Mouse (Mus musculus) c-Kit-negative CD71-positive TER-119-positive erythroid progenitor cells, embryonic 14.5 days (primary cell): Measurements from ENCODE around the gene Olfr31.

Source experiments
- DNase-seq: peaks from one replicate; pipeline ENCODE4 v3.0.0-alpha.2; 2013; ENCODE audit warnings: low read depth, low spot score

Gene Olfr31

DNA sequence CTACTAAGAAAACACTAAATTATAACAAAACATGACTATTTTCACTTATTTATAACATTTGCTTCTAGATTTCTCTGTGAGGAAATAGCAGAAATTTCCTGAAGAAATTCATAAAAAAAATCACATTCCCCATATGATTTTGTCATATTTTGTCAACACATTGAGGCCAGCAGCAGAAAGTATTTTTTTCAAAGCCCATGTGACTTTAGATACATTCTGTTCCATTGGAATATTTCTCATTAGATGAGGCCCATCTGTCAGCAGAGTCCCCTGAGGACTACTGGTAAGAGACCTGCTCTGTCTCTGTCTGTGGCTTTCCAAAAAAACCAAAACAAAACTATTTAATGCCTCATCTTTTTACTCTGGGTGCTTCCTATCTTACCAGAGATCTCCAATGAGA lies at the start of gene Olfr31:
TSS of gene Olfr31 (plus strand) at position 301 of the 400 bp plus-strand sequence.
- no peak for DNase-seq

DNA sequence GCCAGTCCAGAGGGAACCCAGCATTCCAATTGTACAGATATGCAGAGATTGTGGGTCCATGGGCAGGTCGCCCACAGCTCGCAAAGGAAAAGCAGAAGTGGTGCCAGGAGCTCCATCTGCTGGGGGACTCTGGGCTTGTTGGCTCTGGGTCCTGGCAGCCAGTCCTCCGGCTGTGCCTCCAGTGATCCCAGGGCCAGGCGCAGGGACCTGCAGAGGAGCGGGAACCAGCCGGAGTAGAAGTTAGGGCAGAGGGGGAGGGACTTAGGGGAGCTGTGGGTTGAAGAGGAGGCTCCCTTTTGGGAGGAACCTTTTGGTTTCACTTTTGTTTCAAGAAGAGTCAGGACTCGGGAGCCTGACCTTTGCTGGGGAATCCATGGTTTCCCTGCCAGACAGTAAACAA lies 28.2 kb upstream of the Olfr31 start:
- DNase-seq, result no peak

DNA sequence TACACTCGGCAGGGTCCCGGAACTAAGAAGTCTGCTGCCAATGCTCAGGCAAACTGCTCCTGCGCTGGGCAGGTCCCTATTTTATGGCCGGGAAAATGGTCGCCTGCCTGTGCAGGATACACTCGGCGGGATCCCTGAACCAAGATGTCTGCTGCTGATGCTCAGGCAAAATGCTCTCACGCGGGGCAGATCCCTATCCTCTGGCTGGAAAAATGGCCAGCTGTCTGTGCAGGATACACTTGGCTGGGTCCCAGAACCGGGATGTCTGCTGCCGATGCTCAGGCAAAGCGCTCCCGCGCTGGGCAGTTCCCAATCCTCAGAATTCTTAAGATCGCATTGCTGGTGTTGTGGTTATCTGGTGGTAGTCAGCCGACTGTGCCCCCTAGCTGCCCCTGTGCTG lies 13.7 kb upstream of the Olfr31 start:
- DNase-seq, result no peak

DNA sequence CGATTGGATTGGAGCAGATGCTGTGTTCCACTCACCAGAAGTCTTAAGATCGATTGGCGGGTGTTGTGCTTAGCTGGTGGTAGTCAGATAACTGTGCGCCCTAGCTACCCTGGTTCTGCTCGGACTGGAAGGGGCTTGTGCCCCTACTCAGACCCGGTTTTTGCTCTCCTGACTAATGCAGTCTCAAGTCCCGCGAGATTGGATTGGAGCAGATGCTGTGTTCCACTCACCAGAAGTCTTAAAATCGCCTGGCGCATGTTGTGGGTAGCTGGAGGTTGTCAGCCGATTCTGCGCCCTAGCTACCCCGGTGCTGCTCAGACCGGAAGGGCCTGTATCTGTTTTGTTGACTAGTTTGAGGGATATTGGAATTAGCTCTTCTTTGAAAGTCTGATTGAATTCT lies 13.2 kb upstream of the Olfr31 start:
- DNase-seq, result no peak

DNA sequence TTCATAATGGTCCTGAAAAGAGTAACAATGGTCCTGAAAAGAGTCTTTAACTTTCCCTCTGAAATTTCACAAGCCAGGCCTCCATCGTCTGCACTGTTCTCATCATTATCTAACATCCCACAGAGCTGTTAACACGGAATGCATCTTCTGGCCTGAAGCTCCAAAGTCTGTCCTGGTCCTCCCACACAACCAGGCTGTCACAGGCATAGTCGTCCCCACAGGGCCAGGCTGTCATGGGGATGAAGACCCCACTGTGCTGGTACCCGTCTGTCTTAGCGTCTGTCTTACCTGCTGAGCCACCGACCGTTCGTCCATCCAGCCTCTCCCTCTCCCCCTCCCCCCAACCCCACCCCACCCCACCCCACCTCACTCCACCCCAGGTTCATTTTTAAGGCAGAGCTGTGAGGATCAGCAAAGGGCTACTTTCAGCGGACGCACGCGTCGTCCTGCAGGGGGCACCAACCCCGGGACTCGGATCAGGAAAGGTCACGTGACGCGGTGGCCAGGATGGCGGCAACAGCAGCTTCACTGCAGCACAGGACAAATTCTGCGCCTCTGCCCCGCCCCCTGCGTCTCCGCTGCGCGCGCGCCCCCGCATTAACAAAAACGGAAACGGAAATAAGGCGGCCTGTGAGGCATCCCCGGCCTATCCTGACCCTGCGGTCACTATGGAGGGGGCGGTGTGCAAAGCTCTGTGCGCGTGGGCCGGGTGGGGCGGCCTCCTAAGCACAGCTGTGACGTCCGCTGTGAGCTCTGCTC lies 22.7 kb downstream of the Olfr31 start:
- no peak for DNase-seq

DNA sequence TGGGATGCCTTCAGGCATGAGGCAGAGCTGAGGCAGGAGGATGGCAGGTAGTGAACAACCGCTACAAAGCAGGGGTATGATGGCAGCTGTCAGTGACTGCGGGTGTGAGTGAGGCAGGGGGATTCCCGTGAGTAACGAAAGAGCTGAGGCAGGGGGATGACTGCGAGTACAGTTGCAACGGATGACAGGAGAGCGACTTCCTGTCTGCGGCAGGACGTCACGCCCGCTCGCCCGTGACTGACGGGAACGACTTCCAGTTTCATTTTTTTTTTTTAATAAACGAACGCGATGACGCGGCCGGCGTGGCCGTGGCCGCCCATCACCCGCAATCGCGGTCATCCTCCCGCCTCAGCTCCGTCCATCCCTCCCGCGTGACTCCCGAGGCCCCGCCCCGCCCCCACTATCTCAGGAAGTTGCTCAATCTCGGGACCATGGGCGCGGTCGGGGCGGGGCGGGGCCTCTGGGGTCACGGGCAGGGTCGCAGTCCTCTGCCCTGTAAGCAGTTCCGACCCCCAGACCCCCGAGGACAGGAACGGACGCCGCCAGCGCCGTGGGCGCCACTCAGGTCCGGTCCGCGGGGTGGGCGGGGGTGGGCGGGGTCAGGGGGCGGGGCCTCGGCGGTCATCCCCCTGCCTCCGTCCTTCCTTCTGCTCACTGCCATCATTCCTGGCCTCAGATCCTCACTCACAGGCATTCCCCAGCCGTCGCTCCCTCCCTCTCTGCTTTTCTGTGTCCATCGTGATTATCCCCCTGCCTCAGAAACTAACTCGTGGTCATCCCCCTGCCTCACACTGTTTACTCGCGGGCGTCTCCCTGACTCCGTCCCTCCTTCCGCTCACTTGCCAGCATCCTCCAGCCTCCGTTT lies 23.6 kb downstream of the Olfr31 start, which contains the start of gene Il3ra:
TSS of gene Il3ra (plus strand) at position 328 of the 865 bp plus-strand sequence.
- no peak for DNase-seq

DNA sequence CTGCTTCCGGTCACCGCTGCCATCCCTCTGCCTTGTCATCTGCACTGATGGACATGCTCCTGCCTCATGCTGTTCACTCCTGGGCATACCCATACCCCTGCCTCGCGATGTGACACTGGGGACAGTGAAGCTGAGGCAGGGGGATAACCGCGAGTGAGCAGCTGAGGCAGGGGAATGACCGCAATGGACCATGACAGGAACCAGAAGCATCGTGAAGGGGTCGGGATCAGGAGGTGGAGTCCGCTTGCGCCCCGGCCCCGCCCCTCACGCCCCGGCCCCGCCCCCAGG lies 24.1 kb downstream of the Olfr31 start:
- DNase-seq, result no peak

DNA sequence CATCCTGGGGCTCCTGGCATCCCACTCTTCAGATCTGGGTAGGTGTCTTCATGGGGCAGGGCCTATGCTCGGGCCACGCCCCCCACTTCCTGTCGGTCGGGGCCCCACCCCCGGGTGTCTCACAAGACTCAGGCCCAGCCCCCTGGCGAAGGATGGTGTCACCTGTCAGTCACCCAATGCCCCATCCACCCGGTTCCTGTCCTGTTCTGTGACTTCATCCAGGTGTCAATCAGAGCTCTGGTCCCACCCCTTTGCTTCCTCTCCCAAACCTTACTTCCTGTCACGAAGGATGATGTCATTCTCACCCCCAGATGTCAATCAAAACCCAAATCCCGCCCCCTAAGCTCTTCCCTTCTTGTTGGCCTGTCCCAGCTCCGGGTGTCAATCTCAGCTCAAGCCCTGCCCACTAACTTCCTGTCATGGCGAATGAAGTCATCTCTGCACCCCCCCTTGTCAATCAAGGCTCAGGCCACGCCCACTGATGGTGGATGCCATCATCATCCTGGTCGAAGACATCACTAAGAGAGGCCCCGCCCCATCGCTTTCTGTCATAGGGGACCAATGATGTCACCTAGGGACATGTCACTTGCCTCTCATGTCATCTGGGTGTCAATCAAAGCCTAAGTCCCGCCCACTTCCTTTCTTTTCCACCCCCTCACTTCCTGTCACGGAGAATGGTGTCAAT lies 24.7 kb downstream of the Olfr31 start:
- DNase-seq, result no peak

DNA sequence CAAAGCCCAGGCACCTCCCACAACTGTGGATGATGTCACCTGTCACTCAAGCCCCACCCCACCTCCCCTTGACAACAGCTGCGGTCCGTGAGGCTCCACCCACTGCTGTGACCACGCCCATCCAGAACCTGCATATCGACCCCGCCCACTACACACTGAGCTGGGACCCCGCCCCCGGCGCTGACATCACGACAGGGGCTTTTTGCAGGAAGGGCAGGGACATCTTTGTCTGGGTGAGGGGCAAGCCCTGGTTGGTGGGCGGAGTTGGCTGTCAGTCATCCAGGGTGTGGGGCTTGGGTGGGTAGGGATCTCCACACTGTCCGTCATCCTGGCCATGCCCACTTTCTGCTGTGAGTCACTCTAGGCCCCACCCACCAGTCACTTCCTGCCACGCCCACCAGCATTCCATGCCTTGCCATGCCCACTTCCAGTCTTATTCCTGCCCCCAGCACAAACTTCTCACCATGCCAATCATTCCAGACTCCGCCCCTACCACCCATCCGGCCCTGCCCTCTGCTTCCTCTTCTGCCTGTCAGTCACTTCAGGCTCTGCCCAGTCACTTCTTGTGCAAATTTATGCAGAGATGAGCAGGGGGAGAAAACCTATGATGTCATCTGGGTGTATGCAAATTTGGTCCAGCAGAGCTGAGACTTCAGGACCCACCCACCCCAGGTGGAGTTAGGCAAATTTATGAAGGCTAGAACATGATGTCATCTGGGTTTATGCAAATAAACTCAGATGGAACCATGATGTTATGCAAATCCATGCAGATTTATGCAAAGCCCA lies 25.4 kb downstream of the Olfr31 start:
- no peak for DNase-seq

DNA sequence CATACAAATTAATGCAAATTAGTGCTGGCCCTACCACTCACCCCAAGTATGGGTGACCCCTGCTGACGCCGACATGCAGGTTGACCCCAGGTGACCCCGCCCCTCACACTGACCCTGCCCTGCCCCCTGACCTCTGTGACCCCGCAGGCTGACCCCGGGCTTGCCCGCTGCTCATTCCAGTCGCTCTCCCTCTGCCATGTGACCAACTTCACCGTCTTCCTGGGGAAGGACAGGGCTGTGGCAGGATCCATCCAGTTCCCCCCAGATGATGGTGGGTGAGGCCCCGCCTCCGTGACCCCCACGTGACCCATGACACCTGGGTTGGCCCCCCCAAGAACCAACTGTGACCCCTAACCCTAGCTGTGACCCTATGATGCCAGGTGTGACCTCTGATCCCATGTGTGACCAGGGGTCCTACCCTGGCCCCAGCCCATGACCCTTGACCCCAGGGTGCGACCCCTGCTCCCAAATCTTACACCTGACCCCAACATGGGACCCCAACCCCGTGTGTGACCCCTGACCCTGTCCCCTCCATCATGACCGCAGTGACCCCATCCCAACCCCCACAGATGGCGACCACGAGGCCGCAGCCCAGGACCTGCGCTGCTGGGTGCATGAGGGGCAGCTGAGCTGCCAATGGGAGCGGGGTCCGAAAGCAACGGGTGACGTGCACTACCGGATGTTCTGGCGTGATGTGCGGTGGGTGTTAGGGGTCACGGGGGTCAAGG lies 26.2 kb downstream of the Olfr31 start:
- no peak for DNase-seq

DNA sequence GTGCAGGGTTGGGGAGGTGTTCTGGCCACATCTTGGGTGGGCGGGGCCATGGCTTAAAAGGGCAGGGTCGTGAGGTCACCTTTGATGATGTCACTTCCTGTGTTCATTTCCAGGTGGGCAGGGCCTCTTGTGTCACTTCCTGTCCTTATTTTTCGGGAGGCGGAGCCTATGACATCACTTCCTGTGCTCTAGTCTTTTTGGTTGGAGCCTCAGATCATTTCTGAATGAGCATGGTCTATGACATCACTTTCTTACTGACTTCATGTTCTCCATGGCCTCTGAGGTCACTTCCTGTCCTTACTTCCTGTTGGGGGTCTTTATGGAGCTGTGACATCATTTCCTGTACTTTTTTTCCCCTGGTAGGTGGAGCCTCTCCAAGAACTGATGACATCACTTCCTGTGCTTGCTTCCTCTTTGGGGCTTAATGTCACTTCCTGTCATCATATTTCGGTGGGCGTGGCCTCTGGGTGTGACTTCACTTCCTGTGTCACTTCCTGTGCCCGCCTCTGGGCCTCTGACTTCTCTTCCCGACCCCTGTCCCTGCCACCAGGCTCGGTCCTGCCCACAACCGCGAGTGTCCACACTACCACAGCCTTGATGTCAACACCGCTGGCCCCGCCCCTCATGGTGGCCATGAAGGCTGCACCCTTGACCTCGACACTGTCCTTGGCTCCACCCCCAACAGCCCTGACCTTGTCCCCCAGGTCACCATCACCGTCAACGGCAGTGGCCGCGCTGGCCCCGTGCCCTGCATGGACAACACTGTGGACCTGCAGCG lies 27.0 kb downstream of the Olfr31 start:
- DNase-seq, result no peak

DNA sequence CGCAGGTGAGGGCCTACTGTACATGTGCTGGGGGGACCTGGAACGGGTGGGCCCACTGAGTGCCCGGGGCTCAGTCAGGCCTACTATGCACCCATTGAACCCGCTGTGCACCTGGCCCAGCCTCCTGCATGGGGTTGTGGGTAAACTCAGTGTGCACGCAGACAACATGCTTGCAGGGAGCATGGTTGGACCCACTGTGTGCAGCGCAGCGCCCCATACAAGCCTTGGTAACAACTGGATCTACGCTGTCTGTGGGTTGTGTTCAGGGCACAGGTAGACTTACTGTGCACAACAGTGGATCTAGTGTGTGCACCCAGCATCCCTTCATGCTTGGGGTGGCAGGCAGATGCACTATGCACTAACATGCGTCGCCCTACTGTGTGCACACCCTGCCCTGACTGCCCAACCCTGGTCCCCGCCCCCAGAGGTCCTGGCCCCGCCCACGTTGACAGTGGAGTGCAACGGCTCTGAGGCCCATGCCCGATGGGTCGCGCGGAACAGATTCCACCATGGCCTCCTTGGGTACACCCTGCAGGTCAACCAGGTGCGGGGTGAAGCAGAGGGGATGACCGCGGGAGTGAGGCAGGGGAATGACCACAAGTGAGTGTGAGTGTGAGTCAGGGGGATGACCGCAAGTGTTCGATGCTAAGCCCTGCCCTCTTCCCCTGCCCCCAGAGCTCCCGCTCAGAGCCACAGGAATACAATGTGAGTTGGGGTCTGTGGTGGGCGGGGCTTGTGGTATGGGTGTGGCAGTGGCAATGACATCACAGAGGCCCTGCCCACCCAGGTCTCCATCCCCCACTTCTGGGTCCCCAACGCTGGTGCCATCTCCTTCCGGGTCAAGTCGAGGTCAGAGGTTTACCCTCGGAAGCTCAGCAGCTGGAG lies 27.9 kb downstream of the Olfr31 start:
- DNase-seq, result no peak

DNA sequence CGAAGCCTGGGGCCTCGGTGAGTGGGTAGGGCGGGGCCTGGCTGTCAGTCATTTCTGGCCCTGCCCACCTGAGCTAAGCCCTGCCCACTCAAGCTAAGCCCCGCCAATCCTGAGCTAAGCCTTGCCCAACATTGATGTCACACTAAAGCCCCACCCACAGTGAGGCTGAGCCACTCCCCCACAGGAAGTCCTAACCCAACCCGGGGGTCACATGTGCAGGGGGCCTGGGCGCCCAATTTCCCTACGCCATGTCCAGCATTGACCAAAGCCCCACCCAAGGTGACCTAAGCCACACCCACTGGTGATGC lies 28.5 kb downstream of the Olfr31 start:
- DNase-seq, result no peak

DNA sequence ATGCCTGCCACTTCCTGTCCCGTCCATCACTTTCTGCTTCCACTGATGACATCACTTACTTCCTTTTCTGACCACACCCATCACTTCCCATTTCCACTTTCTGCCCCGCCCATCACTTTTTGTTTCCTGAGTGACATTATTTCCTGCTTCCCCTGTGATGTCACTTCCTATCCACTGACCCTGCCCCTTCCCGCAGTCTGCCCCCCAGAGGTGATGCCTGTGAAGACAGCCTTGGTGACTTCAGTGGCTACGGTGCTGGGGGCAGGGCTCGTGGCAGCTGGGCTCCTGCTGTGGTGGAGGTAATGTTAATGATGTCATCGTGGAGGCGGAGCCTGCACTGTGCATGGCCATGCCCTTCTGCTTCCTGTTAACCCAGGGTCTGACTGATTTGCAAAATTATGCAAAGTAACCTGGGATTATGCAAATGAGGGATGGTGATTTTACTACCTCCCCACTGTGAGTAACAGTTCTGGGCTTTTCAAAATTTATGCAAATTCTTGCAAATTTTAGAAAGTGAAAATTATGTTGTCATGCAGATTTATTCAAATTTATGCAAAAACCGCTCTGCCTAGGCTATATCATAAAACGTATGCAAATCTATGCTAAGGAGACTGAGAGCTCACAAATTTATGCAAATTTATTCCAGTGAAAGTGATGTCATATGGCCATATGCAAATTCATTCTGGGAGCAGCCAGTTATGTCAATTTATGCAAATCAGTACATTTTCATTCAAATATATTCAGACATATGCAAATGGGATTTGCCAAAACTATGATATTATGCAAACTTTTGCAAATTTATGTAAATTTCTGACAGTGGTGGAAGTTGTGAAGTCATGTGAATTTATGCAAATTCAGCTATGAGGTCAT lies 29.3 kb downstream of the Olfr31 start:
- no peak for DNase-seq

DNA sequence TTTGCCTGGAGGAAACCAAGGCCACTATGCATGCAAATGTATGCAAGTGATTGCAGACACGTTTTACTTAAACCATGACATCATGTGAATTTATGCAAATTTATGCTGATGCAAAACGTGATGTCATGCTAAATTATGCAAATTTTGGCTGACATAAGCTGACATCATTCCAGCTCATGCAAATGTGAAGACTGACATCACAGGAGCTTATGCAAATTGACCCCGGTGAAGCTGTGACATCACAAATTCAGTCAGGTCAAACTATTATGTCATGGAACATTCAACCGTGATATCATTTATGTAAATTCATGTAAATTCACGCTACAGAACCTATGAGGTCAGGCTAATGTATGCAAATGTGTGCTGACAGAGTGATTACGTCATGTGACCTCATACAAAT lies 30.0 kb downstream of the Olfr31 start:
- no peak for DNase-seq

DNA sequence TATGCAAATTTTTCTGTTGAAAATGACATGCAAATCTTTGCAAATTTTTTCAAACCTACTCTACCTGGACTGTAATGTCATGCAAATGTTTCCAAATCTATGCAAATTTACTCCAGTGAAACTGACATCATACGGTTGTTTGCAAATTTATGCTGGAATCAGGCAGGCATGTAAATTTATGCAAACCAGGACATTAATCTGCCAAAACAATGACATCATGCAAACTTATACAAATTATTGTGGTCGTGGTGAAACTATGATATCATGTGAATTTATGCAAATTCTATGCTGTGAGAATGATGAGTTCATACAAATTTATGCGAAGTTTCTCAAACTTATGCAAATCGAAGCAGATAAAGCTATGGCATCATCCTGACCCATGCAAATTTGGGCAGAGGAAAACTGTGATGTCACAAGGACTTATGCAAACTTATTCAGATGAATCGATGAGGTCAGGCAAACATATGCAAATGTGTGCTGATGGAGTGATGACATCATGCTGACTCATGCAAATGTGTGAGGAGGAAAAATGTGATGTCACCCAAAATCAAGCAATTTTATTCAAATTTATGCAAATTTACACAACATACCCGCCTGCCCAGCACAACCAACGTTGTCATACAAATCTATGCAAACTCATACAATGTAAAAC lies 30.6 kb downstream of the Olfr31 start:
- DNase-seq, result no peak

DNA sequence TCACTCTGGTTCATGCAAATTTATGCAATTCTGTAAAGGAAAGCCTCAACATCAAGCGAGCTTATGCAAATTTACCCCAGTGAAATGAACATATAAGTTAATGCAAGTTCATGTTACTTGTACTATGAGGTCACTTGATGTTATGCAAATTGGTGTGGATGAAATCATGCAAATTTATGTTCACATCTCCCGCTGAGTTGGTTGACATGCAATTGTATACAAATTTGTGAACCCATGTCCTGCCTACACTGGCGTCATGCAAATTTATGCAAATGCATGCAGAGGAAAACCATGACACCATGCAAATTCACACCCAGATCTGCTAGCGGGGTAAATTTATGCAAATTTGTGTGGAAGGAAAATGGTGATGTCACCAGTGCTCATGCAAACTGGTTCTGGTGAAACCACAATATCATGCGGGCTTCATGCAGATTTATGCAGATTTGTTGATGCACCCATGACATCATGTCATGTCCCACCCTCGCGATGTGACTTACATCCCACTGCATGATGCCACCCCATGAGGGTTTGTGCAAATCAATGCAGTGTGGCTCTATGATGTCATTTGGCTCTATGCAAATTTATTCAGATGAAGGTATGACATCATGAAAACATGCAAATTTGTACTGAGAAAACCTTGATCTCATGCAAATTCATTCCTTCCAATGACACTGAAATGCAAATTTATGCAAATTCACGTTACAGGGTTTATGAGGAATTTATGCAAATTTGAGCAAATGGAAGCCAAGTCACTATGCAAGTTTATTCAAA lies 31.3 kb downstream of the Olfr31 start:
- no peak for DNase-seq
